Mouse (Mus musculus) yolk sac, embryonic 10.5 days (tissue): Measurements from ENCODE around the gene Sorcs1.

ENCODE experiments used
- DNase-seq: peaks from one replicate; pipeline ENCODE4 v3.0.0-alpha.2; 2017; ENCODE audit warnings: low spot score

Sorcs1 gene

GRCm38 (mm10) chr19:50677903-50678896 lies at the start of gene Sorcs1:
Sorcs1 (minus strand) TSS chr19:50678646.
- peak; percentile 18 for DNase-seq

GRCm38 (mm10) chr19:50683277-50683676 lies 4.8 kb upstream of the Sorcs1 start:
- DNase-seq: no peak

DNA sequence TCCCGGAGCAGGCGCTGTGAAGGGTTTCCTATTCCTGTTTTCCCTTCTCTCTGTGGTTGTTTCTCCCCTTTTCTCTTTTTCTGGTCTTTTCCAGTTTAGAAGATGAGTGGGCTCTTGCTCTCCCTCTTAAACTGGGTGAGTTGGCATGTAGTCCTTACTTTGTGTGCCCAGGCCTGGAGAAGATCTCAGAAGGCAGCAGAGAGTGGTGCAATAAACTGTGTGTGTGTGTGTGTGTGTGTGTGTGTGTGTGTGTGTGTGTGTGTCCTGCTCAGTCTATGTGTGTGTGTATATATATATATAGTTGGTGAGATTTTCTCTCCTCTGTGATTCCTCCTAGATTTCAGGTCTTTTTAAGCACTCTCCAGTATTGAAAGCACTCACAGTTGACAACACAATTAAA lies 500 bp upstream of the Sorcs1 start:
- DNase-seq: no peak

DNA sequence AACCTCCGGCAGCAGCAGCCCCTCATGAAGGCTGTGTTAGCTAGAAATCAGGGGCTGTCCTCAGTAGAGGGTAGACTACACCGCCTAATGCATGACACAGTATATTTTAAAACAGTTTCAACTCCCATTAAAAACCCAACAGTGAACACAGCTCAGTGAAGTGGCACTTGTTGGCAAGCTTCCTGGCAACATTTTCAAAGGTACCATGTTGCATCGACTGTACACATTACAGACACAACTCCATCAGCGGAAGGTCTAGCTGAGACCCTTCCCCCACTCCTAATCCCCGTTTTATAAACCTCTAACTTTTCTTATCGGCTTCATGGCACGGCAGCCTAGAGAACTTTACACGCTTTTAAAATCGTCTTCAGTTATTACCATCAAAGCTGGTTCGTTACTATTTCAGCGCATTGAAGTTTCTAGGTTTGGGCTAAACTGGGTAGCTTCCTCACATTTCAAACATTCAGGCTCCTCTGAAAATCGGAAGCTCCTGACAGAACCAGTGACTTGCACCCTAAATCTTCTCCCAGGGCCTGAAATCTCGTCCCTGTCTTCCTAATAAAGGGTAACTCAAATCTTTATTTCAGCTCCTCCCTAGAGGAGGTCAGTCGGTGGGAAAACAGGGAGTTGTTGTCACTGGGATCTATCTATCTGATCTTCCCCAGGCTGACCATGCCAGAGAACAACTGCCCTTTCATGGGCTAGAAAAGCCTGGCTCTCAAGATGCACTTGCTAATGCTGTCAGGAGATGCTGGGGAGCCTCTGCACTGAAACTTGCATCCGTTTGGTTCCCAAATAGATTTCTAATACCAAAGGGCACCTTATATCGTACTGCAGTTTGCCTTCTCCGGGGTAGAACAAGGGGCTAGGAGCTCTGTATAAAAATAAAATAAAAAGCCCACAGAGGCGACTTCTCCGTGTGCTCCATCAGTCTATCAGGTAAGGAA lies 1.6 kb downstream of the Sorcs1 start:
- DNase-seq: no peak

DNA sequence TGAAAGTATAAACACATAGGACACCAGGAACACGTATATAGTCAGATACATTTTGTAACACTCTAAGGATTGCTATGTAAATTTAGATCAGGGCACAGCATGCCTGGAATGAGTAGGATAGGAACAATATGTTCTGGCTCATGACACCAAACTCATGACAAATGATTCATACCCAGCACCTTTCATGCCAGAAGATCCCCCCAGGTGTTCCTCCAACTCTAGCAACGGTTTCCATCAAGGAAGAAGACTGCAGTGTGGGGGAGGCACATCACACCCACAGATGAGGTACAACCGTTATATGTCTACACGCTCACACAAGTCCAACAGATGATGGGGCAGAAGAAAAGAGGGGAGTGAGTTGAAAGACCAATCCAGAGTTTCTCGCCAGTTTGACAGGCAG lies 3.5 kb downstream of the Sorcs1 start:
- DNase-seq: no peak

- DNase-seq: no peak
These were observed 10.9 kb downstream of the Sorcs1 start for GRCm38 (mm10) chr19:50667516-50667915.

DNA sequence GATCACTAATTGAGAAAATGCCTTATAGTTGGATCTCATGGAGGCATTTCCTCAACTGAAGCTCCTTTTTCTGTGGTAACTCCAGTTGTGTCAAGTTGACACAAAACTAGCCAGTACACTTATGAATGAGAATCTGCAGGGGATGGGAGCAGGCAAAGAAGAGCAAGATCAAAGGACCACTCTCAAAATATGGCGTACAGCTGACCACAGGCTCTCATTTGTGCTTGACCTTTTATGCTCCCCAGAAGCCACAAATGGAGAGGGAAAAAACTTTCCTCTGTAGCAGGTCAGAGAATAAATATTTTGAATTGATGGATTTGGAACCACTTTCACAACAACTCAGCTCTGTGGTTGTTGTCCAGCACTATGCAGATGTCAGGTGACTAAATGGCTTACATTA lies 14.1 kb downstream of the Sorcs1 start:
- no peak for DNase-seq

DNA sequence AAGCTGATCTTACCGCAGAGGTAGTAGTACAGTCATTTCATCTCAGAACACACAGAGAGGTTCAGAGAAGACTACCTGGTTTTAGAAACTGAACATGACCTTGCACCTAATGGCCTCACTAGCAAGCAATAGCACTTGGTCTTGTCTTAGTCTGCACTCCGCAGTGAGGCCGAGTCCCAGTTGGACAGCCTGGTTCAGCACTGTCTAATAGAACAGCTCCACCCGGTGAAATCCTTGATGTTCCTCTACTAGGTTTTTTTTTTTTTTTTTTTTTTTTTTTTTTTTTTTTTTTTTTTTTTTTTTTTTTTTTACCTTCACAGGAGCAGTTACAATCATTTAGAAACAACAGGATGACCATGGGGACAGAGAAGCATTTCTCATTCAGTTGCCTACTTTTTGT lies 19.3 kb downstream of the Sorcs1 start:
- DNase-seq: peak; percentile 5

- no peak for DNase-seq
These were observed 25.7 kb downstream of the Sorcs1 start for GRCm38 (mm10) chr19:50652750-50653149.

- no peak for DNase-seq
These were observed 34.6 kb downstream of the Sorcs1 start for GRCm38 (mm10) chr19:50643836-50644235.

- DNase-seq: no peak
These were observed 36.3 kb downstream of the Sorcs1 start for GRCm38 (mm10) chr19:50642121-50642520.

DNA sequence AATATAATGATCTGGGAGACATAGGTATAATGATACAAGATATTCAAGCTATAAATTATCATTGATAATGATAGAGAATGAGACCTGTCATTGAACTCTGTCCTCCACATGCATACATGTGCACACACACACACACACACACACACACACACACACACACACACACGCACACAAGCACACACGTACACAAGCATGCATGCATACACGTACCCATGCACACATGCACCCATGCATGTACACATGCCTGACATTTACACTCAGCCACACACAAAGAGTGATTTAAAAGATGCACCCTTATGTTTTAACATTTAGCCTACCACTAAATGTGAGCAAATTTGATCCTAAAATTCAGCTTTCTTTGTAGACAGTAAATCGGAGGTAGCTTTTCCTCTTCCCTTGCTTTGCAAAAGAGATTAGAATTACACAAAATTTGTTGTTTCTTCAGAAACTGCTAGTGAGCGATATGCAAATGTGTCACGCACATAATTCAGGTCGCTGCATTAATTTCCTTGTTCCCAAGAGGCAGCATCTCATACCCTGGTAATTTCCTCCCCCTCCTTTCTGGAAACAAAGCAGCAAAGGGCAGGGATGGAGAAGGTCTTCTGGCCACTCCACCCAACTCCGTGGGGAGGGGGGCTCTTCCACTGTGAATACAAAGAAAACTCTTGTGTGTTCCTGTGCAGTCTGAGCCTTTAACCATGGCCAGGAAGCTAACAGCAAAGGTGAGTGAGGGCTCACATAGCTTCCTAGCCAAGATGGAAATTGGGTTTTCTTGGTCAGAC lies 38.0 kb downstream of the Sorcs1 start:
- no peak for DNase-seq

GRCm38 (mm10) chr19:50638176-50638575 lies 40.3 kb downstream of the Sorcs1 start:
- DNase-seq: no peak

GRCm38 (mm10) chr19:50614013-50614412 lies 64.4 kb downstream of the Sorcs1 start:
- peak; percentile 1 for DNase-seq

- no peak for DNase-seq
These were observed 66.8 kb downstream of the Sorcs1 start for GRCm38 (mm10) chr19:50611619-50612018.

GRCm38 (mm10) chr19:50603882-50604281 lies 74.6 kb downstream of the Sorcs1 start:
- no peak for DNase-seq

- no peak for DNase-seq
These were observed 75.1 kb downstream of the Sorcs1 start for GRCm38 (mm10) chr19:50603380-50603779.

DNA sequence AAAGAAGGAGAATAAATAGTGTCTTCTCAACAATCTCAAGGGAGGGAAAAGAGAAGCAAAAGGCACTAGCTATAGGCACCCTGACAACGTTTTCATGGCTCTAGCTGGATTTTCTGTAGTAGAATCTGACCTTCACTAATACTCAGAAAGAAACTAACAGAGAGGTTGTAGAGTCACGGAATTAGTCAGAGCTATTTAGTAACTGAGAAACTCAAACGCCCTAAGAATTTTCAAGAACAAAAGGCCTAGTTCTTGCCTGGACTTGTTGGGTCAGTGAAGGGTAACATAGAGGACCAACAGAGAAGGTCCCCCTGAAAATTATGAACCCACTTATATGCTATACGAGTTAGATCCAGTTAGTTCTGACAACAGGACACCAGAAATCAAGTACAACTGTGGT lies 81.1 kb downstream of the Sorcs1 start:
- DNase-seq: no peak

GRCm38 (mm10) chr19:50586182-50586581 lies 92.3 kb downstream of the Sorcs1 start:
- no peak for DNase-seq

- DNase-seq: no peak
These were observed 95.5 kb downstream of the Sorcs1 start for GRCm38 (mm10) chr19:50582952-50583351.

- DNase-seq: no peak
These were observed 108.7 kb downstream of the Sorcs1 start for GRCm38 (mm10) chr19:50569669-50570195.

GRCm38 (mm10) chr19:50566306-50566705 lies 112.1 kb downstream of the Sorcs1 start:
- DNase-seq: no peak
